Mouse (Mus musculus) liver, adult 2 months (tissue): ENCODE data around the gene Cav1. TPM values are rescaled to one million over a fixed set of nuclear protein-coding genes. Genes with fewer than 3 reads are reported as not detected.
A peak's percentile ranks its signal among the peaks of the same experiment; 100 is the strongest.

Source experiments
- DNase-seq: peaks from one replicate; pipeline ENCODE4 v3.0.0-alpha.2; 2011; ENCODE audit warnings: low read depth, low spot score; ENCODE audit errors: extremely low read depth
- H3K27ac ChIP-seq: fragments of 200-500 bp; replicated peaks from 2 replicates; pipeline ENCODE4 v1.5.1; 2012; ENCODE audit warnings: low read depth, mild to moderate bottlenecking, control low read depth, inconsistent platforms, low read length; ENCODE audit not compliant: insufficient read depth
- H3K27me3 ChIP-seq: fragments of 200-500 bp; 2 replicates; pipeline ENCODE4 v1.6.1; 2012; ENCODE audit warnings: mild to moderate bottlenecking, moderate library complexity, low read length, inconsistent platforms; ENCODE audit not compliant: control insufficient read depth, insufficient read depth
- H3K36me3 ChIP-seq: fragments of 200-500 bp; 2 replicates; pipeline ENCODE4 v1.6.1; 2012; ENCODE audit warnings: low read length, inconsistent platforms; ENCODE audit not compliant: control insufficient read depth, insufficient read depth
- H3K4me1 ChIP-seq: fragments of 200-500 bp; 2 replicates; pipeline ENCODE4 v1.6.1; 2011; ENCODE audit warnings: low read length; ENCODE audit not compliant: control insufficient read depth, insufficient read depth
- H3K4me3 ChIP-seq: fragments of 200-500 bp; 2 replicates; pipeline ENCODE4 v1.5.1; 2011; ENCODE audit warnings: low read depth, mild to moderate bottlenecking, control low read depth, low read length, moderate library complexity; ENCODE audit not compliant: insufficient read depth
- H3K79me2 ChIP-seq: fragments of 200-500 bp; 2 replicates; pipeline ENCODE4 v1.6.1; 2012; ENCODE audit warnings: inconsistent platforms, mild to moderate bottlenecking, low read length, moderate library complexity; ENCODE audit not compliant: control insufficient read depth, insufficient read depth
- H3K9ac ChIP-seq: fragments of 200-500 bp; 2 replicates; pipeline ENCODE4 v1.6.1; 2012; ENCODE audit warnings: low read depth, mild to moderate bottlenecking, control low read depth, inconsistent platforms, low read length
- CTCF ChIP-seq: fragments of 200-500 bp; IDR thresholded peaks from 2 replicates; pipeline ENCODE4 v1.5.1; 2011; ENCODE audit warnings: low read depth, low read length, control low read depth
- POLR2A ChIP-seq: fragments of 200-500 bp; IDR thresholded peaks from 2 replicates; pipeline ENCODE4 v1.6.1; 2011; ENCODE audit warnings: low read length, control low read depth; ENCODE audit not compliant: insufficient read depth; ENCODE audit errors: extremely low read depth
- WGBS: fragments of 180-500 bp; shearing (Covaris S2); methylation state at CpG from one replicate; pipeline ENCODE4 v1.1.7; 2018; 5-methylcytosine and 5-hydroxymethylcytosine counted together
- polyA plus RNA-seq: library from polyadenylated mRNA; depleted of rRNA; stranded (reverse); fragments of >200 nt; gene quantifications from 2 replicates; pipeline ENCODE4 v1.2.3, GENCODE M21; 2012; rRNA removed
- total RNA-seq: library from RNA; depleted of rRNA; stranded (reverse); fragments of >200 nt; gene quantifications from 2 replicates; pipeline ENCODE4 v1.2.3, GENCODE M21; 2014; rRNA removed

Cav1 gene
- total RNA-seq (3.8 and 4.1 TPM in 2 replicates), polyA plus RNA-seq (2.9 and 4.4 TPM in 2 replicates)

- Histone ChIP-seq H3K9ac (peak within 1 kb of the TSS; percentile 40), H3K27ac (no peak within 1 kb of the TSS), H3K79me2 (no peaks in the 10 kb centered on the region), H3K36me3 (no peaks in the 10 kb centered on the region), H3K27me3 (no peaks in the 10 kb centered on the region), H3K4me1 (peaks cover 4% of the 10 kb centered on the region), H3K4me3 (peak within 1 kb of the TSS; percentile 56)
- peak; percentile 9 for DNase-seq
- TF ChIP-seq CTCF (0 out of 2 replicates have a peak, but pooled peaks have one; percentile 17), POLR2A (no peak)
- WGBS = 3% methylated on average over 25 of the region's 26 CpGs
Measured at GRCm38 (mm10) chr6:17305954-17306601, at the start of gene Cav1. Gene Cav1, plus strand, starts transcription at chr6:17306335.

GRCm38 (mm10) chr6:17258142-17258541 lies 48.0 kb upstream of the Cav1 start:
- TF ChIP-seq POLR2A (no peak), CTCF (no peak)
- Histone ChIP-seq H3K36me3 (no peaks in the 10 kb centered on the region), H3K27ac (no peak overlapping the region), H3K4me1 (no peaks in the 10 kb centered on the region; the same call in 1 of the 2 replicates), H3K4me3 (no peak overlapping the region), H3K79me2 (no peaks in the 10 kb centered on the region), H3K9ac (no peak overlapping the region), H3K27me3 (no peaks in the 10 kb centered on the region)
- 100% methylated on average over 1 of the region's 1 CpGs for WGBS
- no peak for DNase-seq

- TF ChIP-seq POLR2A = no peak
- no peak for TF ChIP-seq CTCF
- Histone ChIP-seq H3K36me3 (no peaks in the 10 kb centered on the region), H3K9ac (no peak overlapping the region), H3K4me3 (no peak overlapping the region), H3K4me1 (no peaks in the 10 kb centered on the region; the same call in 1 of the 2 replicates), H3K79me2 (no peaks in the 10 kb centered on the region), H3K27me3 (no peaks in the 10 kb centered on the region), H3K27ac (no peak overlapping the region)
- 97% methylated on average over 1 of the region's 1 CpGs for WGBS
- no peak for DNase-seq
Measured at GRCm38 (mm10) chr6:17258911-17259310, 47.2 kb upstream of the Cav1 start.

GRCm38 (mm10) chr6:17262786-17263185 lies 43.3 kb upstream of the Cav1 start:
- TF ChIP-seq POLR2A = no peak
- TF ChIP-seq CTCF = no peak
- Histone ChIP-seq H3K27ac (no peak overlapping the region), H3K79me2 (no peaks in the 10 kb centered on the region), H3K27me3 (no peaks in the 10 kb centered on the region), H3K9ac (no peak overlapping the region), H3K4me1 (no peaks in the 10 kb centered on the region), H3K4me3 (no peak overlapping the region), H3K36me3 (no peaks in the 10 kb centered on the region)
- WGBS = 65% methylated on average over 2 of the region's 2 CpGs
- no peak for DNase-seq

- no peak for DNase-seq
- 37% methylated on average over 4 of the region's 4 CpGs for WGBS
Measured at GRCm38 (mm10) chr6:17265043-17265442, 41.1 kb upstream of the Cav1 start.

GRCm38 (mm10) chr6:17266466-17266865 lies 39.7 kb upstream of the Cav1 start:
- Histone ChIP-seq H3K4me3 (no peak overlapping the region), H3K27ac (no peak overlapping the region), H3K79me2 (no peaks in the 10 kb centered on the region), H3K27me3 (no peaks in the 10 kb centered on the region), H3K9ac (no peak overlapping the region), H3K36me3 (no peaks in the 10 kb centered on the region), H3K4me1 (no peaks in the 10 kb centered on the region)
- no peak for DNase-seq
- WGBS = 74% methylated on average over 3 of the region's 3 CpGs
- TF ChIP-seq CTCF (no peak), POLR2A (no peak)

More at GRCm38 (mm10) chr6:17265043-17265442, 41.1 kb upstream of the Cav1 start:
- Histone ChIP-seq H3K4me3 (no peak overlapping the region), H3K27me3 (no peaks in the 10 kb centered on the region), H3K36me3 (no peaks in the 10 kb centered on the region), H3K79me2 (no peaks in the 10 kb centered on the region), H3K9ac (no peak overlapping the region), H3K4me1 (no peaks in the 10 kb centered on the region), H3K27ac (no peak overlapping the region)
- TF ChIP-seq CTCF (no peak), POLR2A (no peak)
